Mouse (Mus musculus): ENCODE results near the gene Ralgapa2.

Ralgapa2 gene

GRCm38 (mm10) chr2:146361076-146361475, 151.1 kb downstream of the Ralgapa2 start:
- no peak for DNase-seq (ENCODE audit: low read depth, low spot score)

GRCm38 (mm10) chr2:146359676-146360075, 152.5 kb downstream of the Ralgapa2 start:
- no peak for DNase-seq (ENCODE audit: low read depth, low spot score)

GRCm38 (mm10) chr2:146356524-146356923, 155.6 kb downstream of the Ralgapa2 start:
- DNase-seq (ENCODE audit: low read depth, low spot score) = no peak

- no peak for DNase-seq (ENCODE audit: low read depth, low spot score)
Measured at GRCm38 (mm10) chr2:146350230-146350629, 161.9 kb downstream of the Ralgapa2 start.

GRCm38 (mm10) chr2:146347942-146348341, 164.2 kb downstream of the Ralgapa2 start:
- no peak for DNase-seq (ENCODE audit: low read depth, low spot score)

- no peak for DNase-seq (ENCODE audit: low read depth, low spot score)
Measured at GRCm38 (mm10) chr2:146340090-146340489, 172.1 kb downstream of the Ralgapa2 start.

- DNase-seq (ENCODE audit: low read depth, low spot score) = no peak
Measured at GRCm38 (mm10) chr2:146337540-146337939, 174.6 kb downstream of the Ralgapa2 start.

GRCm38 (mm10) chr2:146331894-146332476, 180.2 kb downstream of the Ralgapa2 start:
- no peak for DNase-seq (ENCODE audit: low read depth, low spot score)

- DNase-seq (ENCODE audit: low read depth, low spot score) = no peak
Measured at GRCm38 (mm10) chr2:146330772-146331281, 181.3 kb downstream of the Ralgapa2 start.

GRCm38 (mm10) chr2:146330101-146330500, 182.0 kb downstream of the Ralgapa2 start:
- DNase-seq (ENCODE audit: low read depth, low spot score) = no peak

GRCm38 (mm10) chr2:146326654-146327053, 185.5 kb downstream of the Ralgapa2 start:
- no peak for DNase-seq (ENCODE audit: low read depth, low spot score)

GRCm38 (mm10) chr2:146324907-146325715, 187.0 kb downstream of the Ralgapa2 start:
- no peak for DNase-seq (ENCODE audit: low read depth, low spot score)

- no peak for DNase-seq (ENCODE audit: low read depth, low spot score)
Measured at GRCm38 (mm10) chr2:146324140-146324906, 187.8 kb downstream of the Ralgapa2 start.

- no peak for DNase-seq (ENCODE audit: low read depth, low spot score)
Measured at GRCm38 (mm10) chr2:146323528-146323927, 188.6 kb downstream of the Ralgapa2 start.

- no peak for DNase-seq (ENCODE audit: low read depth, low spot score)
Measured at GRCm38 (mm10) chr2:146322770-146323169, 189.4 kb downstream of the Ralgapa2 start.

GRCm38 (mm10) chr2:146322019-146322418, 190.1 kb downstream of the Ralgapa2 start:
- no peak for DNase-seq (ENCODE audit: low read depth, low spot score)

GRCm38 (mm10) chr2:146320666-146321065, 191.5 kb downstream of the Ralgapa2 start:
- DNase-seq (ENCODE audit: low read depth, low spot score) = no peak

GRCm38 (mm10) chr2:146314751-146315150, 197.4 kb downstream of the Ralgapa2 start:
- no peak for DNase-seq (ENCODE audit: low read depth, low spot score)

- DNase-seq (ENCODE audit: low read depth, low spot score) = no peak
Measured at GRCm38 (mm10) chr2:146313811-146314210, 198.3 kb downstream of the Ralgapa2 start.

GRCm38 (mm10) chr2:146310760-146311159, 201.4 kb downstream of the Ralgapa2 start:
- DNase-seq (ENCODE audit: low read depth, low spot score) = no peak

GRCm38 (mm10) chr2:146310291-146310690, 201.9 kb downstream of the Ralgapa2 start:
- DNase-seq (ENCODE audit: low read depth, low spot score) = no peak

- DNase-seq (ENCODE audit: low read depth, low spot score) = no peak
Measured at GRCm38 (mm10) chr2:146309413-146309812, 202.7 kb downstream of the Ralgapa2 start.
